Mouse (Mus musculus) kidney, embryonic 16.5 days (tissue): ENCODE data around the gene Cby3. TPM values are rescaled to one million over a fixed set of nuclear protein-coding genes. Genes with fewer than 3 reads are reported as not detected.
A peak's percentile ranks its signal among the peaks of the same experiment; 100 is the strongest.

Experiments used
- ATAC-seq: fragments of 200-750 bp; cut with Nextera tagmentation; 2 replicates; pipeline ENCODE4 v1.8.0; 2017; ENCODE audit warnings: moderate TSS enrichment; ENCODE audit not compliant: low FRiP score, low TSS enrichment
- H3K27ac ChIP-seq: fragments of 300-500 bp; sonication (generic); 2 replicates; pipeline ENCODE4 v1.5.1; 2014; ENCODE audit warnings: low read length
- H3K27me3 ChIP-seq: fragments of 300-500 bp; sonication (generic); 2 replicates; pipeline ENCODE4 v1.6.1; 2014; ENCODE audit warnings: low read length, control low read depth, mixed read lengths; ENCODE audit not compliant: insufficient read depth
- H3K36me3 ChIP-seq: fragments of 300-500 bp; sonication (generic); 2 replicates; pipeline ENCODE4 v1.6.1; 2014; ENCODE audit warnings: low read length, control low read depth, mixed read lengths; ENCODE audit not compliant: insufficient read depth
- H3K4me1 ChIP-seq: fragments of 300-500 bp; sonication (generic); 2 replicates; pipeline ENCODE4 v1.6.1; 2014; ENCODE audit warnings: low read length, control low read depth, mixed read lengths; ENCODE audit not compliant: insufficient read depth
- H3K4me2 ChIP-seq: fragments of 300-500 bp; sonication (generic); replicated peaks from 2 replicates; pipeline ENCODE4 v1.6.1; 2014; ENCODE audit warnings: low read depth, low read length
- H3K4me3 ChIP-seq: fragments of 300-500 bp; sonication (generic); 2 replicates; pipeline ENCODE4 v1.5.1; 2014; ENCODE audit warnings: mild to moderate bottlenecking, low read length
- H3K9ac ChIP-seq: fragments of 300-500 bp; sonication (generic); replicated peaks from 2 replicates; pipeline ENCODE4 v1.6.1; 2014; ENCODE audit warnings: low read length
- H3K9me3 ChIP-seq: fragments of 300-500 bp; sonication (generic); 2 replicates; pipeline ENCODE4 v1.6.1; 2016; ENCODE audit warnings: low read length, control low read depth
- WGBS: fragments of 180-500 bp; shearing (Covaris S2); extraction: QIAGEN DNeasy Blood & Tissue Kit; methylation state at CpG from one replicate; pipeline ENCODE4 v1.1.7; 2014; 5-methylcytosine and 5-hydroxymethylcytosine counted together
- polyA plus RNA-seq: library from polyadenylated mRNA; unstranded; fragments of >200 nt; fragmentation: Nextera tagmentation; extraction: Ambion mirVana; gene quantifications from 2 replicates; pipeline ENCODE4 v1.2.1, GENCODE M21; 2015

The Cby3 gene
- polyA plus RNA-seq, 1 experiment from 2014 or later = 0.55 TPM

GRCm38 (mm10) chr11:50387167-50387679 is 33.0 kb downstream of the Cby3 start:
- Histone ChIP-seq H3K9ac (no peak overlapping the region), H3K36me3 (peaks cover 64% of the 10 kb centered on the region), H3K9me3 (no peaks in the 10 kb centered on the region), H3K4me2 (no peak overlapping the region), H3K4me1 (no peaks in the 10 kb centered on the region), H3K27me3 (no peaks in the 10 kb centered on the region), H3K4me3 (no peak overlapping the region), H3K27ac (no peak overlapping the region)
- WGBS = 85% methylated on average over 3 of the region's 3 CpGs
- no peak for ATAC-seq

DNA sequence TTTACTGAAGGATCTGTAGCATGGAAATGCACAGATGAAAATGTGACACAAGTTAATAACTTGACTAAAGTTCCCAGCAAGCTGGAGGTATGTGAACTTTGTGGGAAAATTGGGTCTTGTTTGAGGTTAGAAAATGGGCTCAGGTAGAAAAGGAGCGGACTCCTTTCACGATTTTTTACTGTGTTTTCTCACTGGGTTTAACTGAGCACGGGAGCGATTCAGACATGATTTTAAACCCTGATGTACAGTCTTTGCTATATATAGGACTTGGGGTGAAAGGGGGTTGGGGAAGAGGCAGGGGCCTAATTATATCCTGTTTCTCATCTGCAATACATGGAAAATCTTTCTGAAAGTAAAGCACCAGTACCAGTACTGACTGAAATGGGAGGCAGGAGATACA is 33.4 kb downstream of the Cby3 start:
- ATAC-seq = no peak
- Histone ChIP-seq H3K9me3 (no peaks in the 10 kb centered on the region), H3K27me3 (no peaks in the 10 kb centered on the region), H3K4me2 (no peak overlapping the region), H3K4me1 (no peaks in the 10 kb centered on the region), H3K4me3 (no peak overlapping the region), H3K36me3 (peaks cover 60% of the 10 kb centered on the region), H3K9ac (no peak overlapping the region), H3K27ac (no peak overlapping the region)
- WGBS = 81% methylated on average over 4 of the region's 4 CpGs

GRCm38 (mm10) chr11:50388217-50388929 is 34.1 kb downstream of the Cby3 start:
- H3K9me3 ChIP-seq = no peaks in the 10 kb centered on the region
- H3K4me2 ChIP-seq = no peak overlapping the region
- H3K4me3 ChIP-seq = no peak overlapping the region
- no peaks in the 10 kb centered on the region for H3K27me3 ChIP-seq
- H3K36me3 ChIP-seq = peaks cover 56% of the 10 kb centered on the region
- H3K4me1 ChIP-seq = no peaks in the 10 kb centered on the region
- H3K27ac ChIP-seq = no peak overlapping the region
- peak; percentile 10; the same call in 1 of the 2 replicates for ATAC-seq
- H3K9ac ChIP-seq = no peak overlapping the region
- WGBS = 94% methylated on average over 3 of the region's 3 CpGs

- H3K9me3 ChIP-seq = no peaks in the 10 kb centered on the region
- no peak for ATAC-seq
- 70% methylated on average over 3 of the region's 3 CpGs for WGBS
Measured at GRCm38 (mm10) chr11:50389011-50389410, 34.7 kb downstream of the Cby3 start.

GRCm38 (mm10) chr11:50389616-50390015 is 35.4 kb downstream of the Cby3 start:
- ATAC-seq = no peak
- H3K4me3 ChIP-seq = no peak overlapping the region
- no peaks in the 10 kb centered on the region for H3K4me1 ChIP-seq
- H3K9ac ChIP-seq = no peak overlapping the region
- no peak overlapping the region for H3K4me2 ChIP-seq
- no peak overlapping the region for H3K27ac ChIP-seq
- H3K9me3 ChIP-seq = no peaks in the 10 kb centered on the region
- 74% methylated on average over 5 of the region's 5 CpGs for WGBS
- no peaks in the 10 kb centered on the region for H3K27me3 ChIP-seq
- H3K36me3 ChIP-seq = peaks cover 55% of the 10 kb centered on the region

More at GRCm38 (mm10) chr11:50389011-50389410, 34.7 kb downstream of the Cby3 start:
- H3K27me3 ChIP-seq = no peaks in the 10 kb centered on the region
- H3K4me2 ChIP-seq = no peak overlapping the region
- H3K4me3 ChIP-seq = no peak overlapping the region
- H3K36me3 ChIP-seq = peaks cover 56% of the 10 kb centered on the region
- no peak overlapping the region for H3K9ac ChIP-seq
- no peaks in the 10 kb centered on the region for H3K4me1 ChIP-seq
- H3K27ac ChIP-seq = no peak overlapping the region

DNA sequence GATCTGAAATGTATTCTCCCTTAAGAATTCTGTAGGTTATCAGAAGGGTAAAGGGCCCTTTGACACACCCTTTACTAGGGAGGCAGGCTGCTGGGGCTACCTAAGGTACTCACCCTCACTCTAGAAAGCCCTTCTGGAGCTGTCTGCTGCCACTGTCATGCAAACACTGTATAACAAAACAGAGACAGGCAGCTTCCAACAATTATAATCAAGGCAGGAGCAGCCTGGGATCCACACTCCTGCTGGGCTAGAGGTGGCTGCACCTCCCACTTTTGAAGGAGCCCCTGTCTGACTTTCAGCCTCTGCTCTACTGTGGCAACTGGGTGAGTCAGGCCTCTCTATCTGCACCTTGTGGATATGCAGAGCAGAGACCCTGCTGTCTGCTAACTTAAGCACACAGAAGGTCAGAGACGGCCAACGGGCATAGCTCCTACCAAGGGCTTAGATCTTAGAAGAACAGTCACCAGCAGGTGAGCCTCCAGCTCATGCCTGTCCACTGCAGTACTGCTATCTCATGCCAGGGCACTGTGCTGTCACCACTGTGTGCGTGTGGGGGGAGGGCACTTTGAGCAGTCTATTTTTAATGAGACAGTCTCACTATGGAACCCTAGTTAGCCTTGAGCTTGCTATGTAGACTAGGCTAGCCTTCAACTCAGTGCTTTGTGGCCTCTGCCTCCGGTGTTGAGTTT is 37.2 kb downstream of the Cby3 start:
- Histone ChIP-seq H3K4me3 (no peak overlapping the region), H3K4me1 (no peaks in the 10 kb centered on the region), H3K27me3 (no peaks in the 10 kb centered on the region), H3K4me2 (no peak overlapping the region), H3K9ac (no peak overlapping the region), H3K27ac (no peak overlapping the region), H3K9me3 (no peaks in the 10 kb centered on the region), H3K36me3 (peaks cover 50% of the 10 kb centered on the region)
- ATAC-seq = no peak
- 78% methylated on average over 4 of the region's 4 CpGs for WGBS

DNA sequence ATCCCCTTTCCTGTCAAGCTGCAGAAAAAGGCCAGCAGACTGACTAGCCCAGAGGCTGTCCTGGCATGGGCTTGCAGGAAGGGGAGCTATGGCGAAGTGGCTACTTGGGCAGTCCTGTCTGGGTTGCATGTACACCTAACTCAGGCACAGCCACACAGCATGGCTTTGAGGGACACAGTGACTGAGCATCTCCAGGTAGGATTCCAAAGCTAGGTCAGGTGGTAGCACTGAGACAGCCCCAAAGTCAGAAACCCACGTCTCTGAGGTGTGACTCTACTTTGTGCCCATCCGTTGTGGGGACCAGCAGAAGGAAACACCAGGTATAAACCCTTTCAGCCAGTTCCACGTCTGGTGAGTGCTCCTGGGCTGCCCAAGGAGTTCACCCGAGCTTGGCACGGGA is 39.0 kb downstream of the Cby3 start:
- ATAC-seq = no peak
- Histone ChIP-seq H3K4me3 (no peak overlapping the region), H3K27ac (no peak overlapping the region), H3K9ac (no peak overlapping the region), H3K4me2 (no peak overlapping the region), H3K36me3 (peaks cover 44% of the 10 kb centered on the region), H3K27me3 (no peaks in the 10 kb centered on the region), H3K4me1 (no peaks in the 10 kb centered on the region), H3K9me3 (no peaks in the 10 kb centered on the region)
- WGBS = 87% methylated on average over 6 of the region's 6 CpGs

DNA sequence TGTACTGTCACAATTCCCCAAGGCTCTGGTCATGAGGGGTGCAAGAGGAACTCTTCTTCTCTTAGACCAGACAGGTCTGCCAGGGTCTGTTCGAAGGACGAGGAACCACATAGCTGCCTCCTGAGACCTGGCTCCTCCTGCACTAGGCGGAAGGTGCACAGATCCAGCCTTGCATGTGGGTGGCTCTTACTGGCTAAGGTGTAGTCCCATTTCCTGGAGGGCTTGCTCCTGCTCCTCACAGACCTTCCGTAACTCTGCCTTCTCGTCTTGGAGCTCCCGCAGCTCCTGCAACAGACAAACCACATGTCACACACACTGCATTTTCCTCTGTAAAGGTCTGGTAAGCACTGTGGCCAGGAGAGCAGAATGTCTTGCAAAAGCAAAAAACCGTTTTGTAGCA is 40.5 kb downstream of the Cby3 start:
- no peak overlapping the region for H3K9ac ChIP-seq
- no peak overlapping the region for H3K27ac ChIP-seq
- ATAC-seq = no peak
- no peak overlapping the region for H3K4me3 ChIP-seq
- WGBS = 91% methylated on average over 7 of the region's 7 CpGs
- no peaks in the 10 kb centered on the region for H3K27me3 ChIP-seq
- no peaks in the 10 kb centered on the region for H3K9me3 ChIP-seq
- no peaks in the 10 kb centered on the region for H3K4me1 ChIP-seq
- no peak overlapping the region for H3K4me2 ChIP-seq
- peaks cover 43% of the 10 kb centered on the region; the same call in 1 of the 2 replicates for H3K36me3 ChIP-seq

DNA sequence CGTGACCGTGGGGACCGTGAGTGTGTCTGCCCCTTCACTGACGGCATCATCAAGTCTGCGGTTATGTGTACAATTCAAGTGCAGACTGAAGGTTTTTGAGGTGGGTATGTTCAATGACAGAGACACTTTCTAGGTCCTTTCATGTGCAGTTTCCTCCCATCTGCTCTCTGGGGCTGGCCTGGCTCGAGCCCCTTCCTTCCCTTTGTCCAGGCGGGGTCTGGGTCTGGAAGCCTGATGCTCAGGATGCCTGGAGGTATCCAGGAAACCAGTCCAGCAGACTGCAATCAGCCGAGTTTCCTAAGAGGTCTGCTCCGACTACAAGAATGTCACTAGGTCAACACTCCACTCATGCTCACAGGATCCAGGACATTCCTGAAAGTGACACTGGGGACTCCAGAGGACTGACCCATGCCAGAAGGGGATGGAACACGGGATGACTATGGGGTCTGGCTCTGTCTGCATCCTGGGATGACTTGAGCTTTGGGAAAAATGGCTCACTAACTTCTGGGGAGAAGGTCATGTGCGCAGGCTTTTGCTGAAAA is 42.6 kb downstream of the Cby3 start:
- no peaks in the 10 kb centered on the region for H3K9me3 ChIP-seq
- H3K9ac ChIP-seq = no peak overlapping the region
- WGBS = 78% methylated on average over 11 of the region's 11 CpGs
- no peaks in the 10 kb centered on the region for H3K27me3 ChIP-seq
- no peak overlapping the region for H3K4me3 ChIP-seq
- no peak overlapping the region for H3K4me2 ChIP-seq
- no peaks in the 10 kb centered on the region for H3K4me1 ChIP-seq
- no peak for ATAC-seq
- no peak overlapping the region for H3K27ac ChIP-seq
- peaks cover 54% of the 10 kb centered on the region for H3K36me3 ChIP-seq

DNA sequence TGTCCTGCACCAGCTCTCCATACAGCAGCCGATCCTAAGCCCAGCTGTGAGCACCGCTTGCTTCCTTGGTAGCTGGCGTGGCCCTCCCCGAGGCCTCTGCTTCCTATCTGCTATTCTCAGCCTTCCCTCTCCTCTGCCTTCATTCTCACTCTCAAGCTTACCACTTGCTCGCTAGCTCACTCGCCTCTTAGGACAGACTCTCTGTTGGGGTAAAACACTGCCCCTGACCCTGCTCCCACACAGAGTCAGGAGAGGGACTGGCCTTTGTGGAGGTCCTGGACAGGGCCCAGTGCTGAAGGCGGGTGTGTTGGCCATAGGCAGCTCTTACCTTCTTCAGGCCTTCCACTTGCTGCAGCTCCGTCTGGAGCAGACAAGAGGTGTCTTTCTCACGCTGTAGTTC is 43.1 kb downstream of the Cby3 start:
- no peak overlapping the region for H3K4me2 ChIP-seq
- H3K4me3 ChIP-seq = no peak overlapping the region
- H3K4me1 ChIP-seq = no peaks in the 10 kb centered on the region
- no peak for ATAC-seq
- H3K27me3 ChIP-seq = no peaks in the 10 kb centered on the region
- no peak overlapping the region for H3K9ac ChIP-seq
- H3K27ac ChIP-seq = no peak overlapping the region
- H3K36me3 ChIP-seq = peaks cover 55% of the 10 kb centered on the region
- H3K9me3 ChIP-seq = no peaks in the 10 kb centered on the region
- WGBS = 82% methylated on average over 9 of the region's 9 CpGs
